Mouse (Mus musculus): ENCODE data around the gene Pmf1. TPM values are rescaled to one million over a fixed set of nuclear protein-coding genes. Genes with fewer than 3 reads are reported as not detected.
"Not testable (repeated sequence)": the region's sequence is repeated elsewhere in the genome, so short reads cannot be mapped to it uniquely, and the experiment has no call there.

The Pmf1 gene
- polyA plus RNA-seq, 1 experiment from 2014 or later = 98.4 TPM

- ATAC-seq (replicated peaks; ENCODE audit: extremely low read depth, insufficient read depth, low FRiP score) = peak; percentile 50; the same call in 1 of the 2 replicates
- 3% methylated on average over 17 of the region's 22 CpGs for WGBS
- H3K9me3 ChIP-seq (replicated peaks; ENCODE audit: control insufficient read depth, low read length) = not testable (repeated sequence)
Observed at GRCm38 (mm10) chr3:88366830-88367428, 43.2 kb downstream of the Pmf1 start.

GRCm38 (mm10) chr3:88365705-88366361 is 44.3 kb downstream of the Pmf1 start:
- ATAC-seq (replicated peaks; ENCODE audit: extremely low read depth, insufficient read depth, low FRiP score) = no peak
- H3K4me2 ChIP-seq (ENCODE audit: low read depth, low read length) = no peak overlapping the region
- H3K27ac ChIP-seq (ENCODE audit: low read length) = no peak overlapping the region
- peaks cover 11% of the 10 kb centered on the region for H3K36me3 ChIP-seq (ENCODE audit: control insufficient read depth, insufficient read depth)
- peaks cover 13% of the 10 kb centered on the region for H3K27me3 ChIP-seq (ENCODE audit: control insufficient read depth, insufficient read depth, low read length)
- H3K9ac ChIP-seq (ENCODE audit: low read length) = no peak overlapping the region
- 36% methylated on average over 34 of the region's 34 CpGs for WGBS
- peaks cover 18% of the 10 kb centered on the region for H3K4me1 ChIP-seq (ENCODE audit: control insufficient read depth, insufficient read depth, low read length)
- H3K4me3 ChIP-seq (ENCODE audit: low read length) = no peak overlapping the region
- peaks cover 6% of the 10 kb centered on the region; the same call in 1 of the 2 replicates for H3K9me3 ChIP-seq (replicated peaks; ENCODE audit: control insufficient read depth, low read length)

More at GRCm38 (mm10) chr3:88366830-88367428, 43.2 kb downstream of the Pmf1 start:
- H3K36me3 ChIP-seq (ENCODE audit: control insufficient read depth, insufficient read depth); H3K9ac ChIP-seq (ENCODE audit: low read length); H3K27ac ChIP-seq (ENCODE audit: low read length): not testable (repeated sequence)
- H3K27me3 ChIP-seq (ENCODE audit: control insufficient read depth, insufficient read depth, low read length) = peaks cover 13% of the 10 kb centered on the region
- peaks cover 18% of the 10 kb centered on the region for H3K4me1 ChIP-seq (ENCODE audit: control insufficient read depth, insufficient read depth, low read length)
- H3K4me3 ChIP-seq (ENCODE audit: low read length) = 0 out of 2 replicates have a peak overlapping the region, but pooled peaks have one; percentile 23
- H3K4me2 ChIP-seq (ENCODE audit: low read depth, low read length) = peak overlapping the region; percentile 48

- 5% methylated on average over 16 of the region's 16 CpGs for WGBS
- Histone ChIP-seq H3K4me2 (ENCODE audit: low read depth, low read length) (peak within 1 kb of the TSS; percentile 58), H3K27me3 (ENCODE audit: control insufficient read depth, insufficient read depth, low read length) (peaks cover 13% of the 10 kb centered on the region), H3K4me1 (ENCODE audit: control insufficient read depth, insufficient read depth, low read length) (peaks cover 19% of the 10 kb centered on the region), H3K36me3 (ENCODE audit: control insufficient read depth, insufficient read depth) (peaks cover 22% of the 10 kb centered on the region), H3K27ac (ENCODE audit: low read length) (no peak within 1 kb of the TSS), H3K9me3 (replicated peaks; ENCODE audit: control insufficient read depth, low read length) (no peaks in the 10 kb centered on the region), H3K4me3 (ENCODE audit: low read length) (peak within 1 kb of the TSS; percentile 28), H3K9ac (ENCODE audit: low read length) (peak within 1 kb of the TSS; percentile 55)
- ATAC-seq (replicated peaks; ENCODE audit: extremely low read depth, insufficient read depth, low FRiP score) = peak; percentile 38; the same call in 1 of the 2 replicates
Observed at GRCm38 (mm10) chr3:88364337-88364736, 45.8 kb downstream of the Pmf1 start, which contains the start of gene Paqr6. Gene Paqr6, plus strand, starts transcription at chr3:88364584.

- H3K4me2 ChIP-seq (ENCODE audit: low read depth, low read length) = no peak overlapping the region
- H3K9ac ChIP-seq (ENCODE audit: low read length) = no peak overlapping the region
- peaks cover 28% of the 10 kb centered on the region for H3K36me3 ChIP-seq (ENCODE audit: control insufficient read depth, insufficient read depth)
- H3K4me3 ChIP-seq (ENCODE audit: low read length) = no peak overlapping the region
- H3K27ac ChIP-seq (ENCODE audit: low read length) = no peak overlapping the region
- H3K4me1 ChIP-seq (ENCODE audit: control insufficient read depth, insufficient read depth, low read length) = peaks cover 21% of the 10 kb centered on the region
- H3K9me3 ChIP-seq (replicated peaks; ENCODE audit: control insufficient read depth, low read length) = no peaks in the 10 kb centered on the region
- WGBS = 47% methylated on average over 4 of the region's 4 CpGs
- peak; percentile 20; the same call in 1 of the 2 replicates for ATAC-seq (replicated peaks; ENCODE audit: extremely low read depth, insufficient read depth, low FRiP score)
- H3K27me3 ChIP-seq (ENCODE audit: control insufficient read depth, insufficient read depth, low read length) = peaks cover 13% of the 10 kb centered on the region
Observed at GRCm38 (mm10) chr3:88363700-88364099, 46.4 kb downstream of the Pmf1 start.

- H3K9me3 ChIP-seq (replicated peaks; ENCODE audit: control insufficient read depth, low read length) = no peaks in the 10 kb centered on the region
- H3K27me3 ChIP-seq (ENCODE audit: control insufficient read depth, insufficient read depth, low read length) = peaks cover 13% of the 10 kb centered on the region
- H3K9ac ChIP-seq (ENCODE audit: low read length) = no peak overlapping the region
- 84% methylated on average over 2 of the region's 2 CpGs for WGBS
- H3K36me3 ChIP-seq (ENCODE audit: control insufficient read depth, insufficient read depth) = peaks cover 43% of the 10 kb centered on the region
- no peak overlapping the region for H3K4me2 ChIP-seq (ENCODE audit: low read depth, low read length)
- H3K4me3 ChIP-seq (ENCODE audit: low read length) = no peak overlapping the region
- no peak overlapping the region for H3K27ac ChIP-seq (ENCODE audit: low read length)
- no peak for ATAC-seq (replicated peaks; ENCODE audit: extremely low read depth, insufficient read depth, low FRiP score)
- peaks cover 21% of the 10 kb centered on the region for H3K4me1 ChIP-seq (ENCODE audit: control insufficient read depth, insufficient read depth, low read length)
Observed at GRCm38 (mm10) chr3:88361612-88362313, 48.4 kb downstream of the Pmf1 start.

GRCm38 (mm10) chr3:88361096-88361495 is 49.0 kb downstream of the Pmf1 start:
- Histone ChIP-seq H3K9me3 (replicated peaks; ENCODE audit: control insufficient read depth, low read length) (no peaks in the 10 kb centered on the region), H3K4me2 (ENCODE audit: low read depth, low read length) (no peak overlapping the region), H3K9ac (ENCODE audit: low read length) (no peak overlapping the region), H3K36me3 (ENCODE audit: control insufficient read depth, insufficient read depth) (peaks cover 49% of the 10 kb centered on the region), H3K27ac (ENCODE audit: low read length) (no peak overlapping the region), H3K4me1 (ENCODE audit: control insufficient read depth, insufficient read depth, low read length) (peaks cover 21% of the 10 kb centered on the region), H3K4me3 (ENCODE audit: low read length) (no peak overlapping the region), H3K27me3 (ENCODE audit: control insufficient read depth, insufficient read depth, low read length) (peaks cover 11% of the 10 kb centered on the region)
- no peak for ATAC-seq (replicated peaks; ENCODE audit: extremely low read depth, insufficient read depth, low FRiP score)
- 66% methylated on average over 6 of the region's 6 CpGs for WGBS

GRCm38 (mm10) chr3:88359989-88360388 is 50.1 kb downstream of the Pmf1 start:
- Histone ChIP-seq H3K4me3 (ENCODE audit: low read length) (no peak overlapping the region), H3K9ac (ENCODE audit: low read length) (no peak overlapping the region), H3K9me3 (replicated peaks; ENCODE audit: control insufficient read depth, low read length) (no peaks in the 10 kb centered on the region), H3K36me3 (ENCODE audit: control insufficient read depth, insufficient read depth) (peaks cover 59% of the 10 kb centered on the region), H3K4me1 (ENCODE audit: control insufficient read depth, insufficient read depth, low read length) (peaks cover 21% of the 10 kb centered on the region), H3K27me3 (ENCODE audit: control insufficient read depth, insufficient read depth, low read length) (peaks cover 3% of the 10 kb centered on the region; the same call in 1 of the 2 replicates), H3K4me2 (ENCODE audit: low read depth, low read length) (no peak overlapping the region), H3K27ac (ENCODE audit: low read length) (peak overlapping the region; percentile 24)
- no peak for ATAC-seq (replicated peaks; ENCODE audit: extremely low read depth, insufficient read depth, low FRiP score)
- 59% methylated on average over 3 of the region's 3 CpGs for WGBS

- H3K4me3 ChIP-seq (ENCODE audit: low read length) = no peak overlapping the region
- H3K9ac ChIP-seq (ENCODE audit: low read length) = no peak overlapping the region
- peak overlapping the region; percentile 24 for H3K27ac ChIP-seq (ENCODE audit: low read length)
- no peaks in the 10 kb centered on the region for H3K27me3 ChIP-seq (ENCODE audit: control insufficient read depth, insufficient read depth, low read length)
- 50% methylated on average over 5 of the region's 5 CpGs for WGBS
- no peaks in the 10 kb centered on the region for H3K9me3 ChIP-seq (replicated peaks; ENCODE audit: control insufficient read depth, low read length)
- peaks cover 17% of the 10 kb centered on the region for H3K4me1 ChIP-seq (ENCODE audit: control insufficient read depth, insufficient read depth, low read length)
- ATAC-seq (replicated peaks; ENCODE audit: extremely low read depth, insufficient read depth, low FRiP score) = no peak
- H3K36me3 ChIP-seq (ENCODE audit: control insufficient read depth, insufficient read depth) = peaks cover 63% of the 10 kb centered on the region
- no peak overlapping the region for H3K4me2 ChIP-seq (ENCODE audit: low read depth, low read length)
Observed at GRCm38 (mm10) chr3:88359584-88359983, 50.5 kb downstream of the Pmf1 start.

Measured in heart, embryonic 16.5 days (tissue).